Mouse (Mus musculus) liver, postnatal 0 days (tissue): ENCODE data around the gene Anapc11. TPM values are rescaled to one million over a fixed set of nuclear protein-coding genes. Genes with fewer than 3 reads are reported as not detected.

ENCODE experiments used
- ATAC-seq: fragments of 200-750 bp; cut with Nextera tagmentation; 2 replicates; pipeline ENCODE4 v1.8.0; 2017; ENCODE audit warnings: mild to moderate bottlenecking, moderate library complexity
- DNase-seq: peaks from one replicate; pipeline ENCODE4 v3.0.0-alpha.2; 2016
- H3K27ac ChIP-seq: fragments of 300-500 bp; sonication (generic); 2 replicates; pipeline ENCODE4 v1.5.1; 2014; ENCODE audit warnings: antibody characterized with exemption, moderate library complexity, mild to moderate bottlenecking, low read depth
- H3K27me3 ChIP-seq: fragments of 300-500 bp; sonication (generic); 2 replicates; pipeline ENCODE4 v1.6.1; 2014; ENCODE audit warnings: low read length, control low read depth, mixed read lengths; ENCODE audit not compliant: insufficient read depth
- H3K36me3 ChIP-seq: fragments of 300-500 bp; sonication (generic); replicated peaks from 2 replicates; pipeline ENCODE4 v1.6.1; 2014; ENCODE audit warnings: mild to moderate bottlenecking, control low read depth, low read length, moderate library complexity, mixed read lengths; ENCODE audit not compliant: insufficient read depth
- H3K4me1 ChIP-seq: fragments of 300-500 bp; sonication (generic); 2 replicates; pipeline ENCODE4 v1.6.1; 2014; ENCODE audit warnings: antibody characterized with exemption, mild to moderate bottlenecking, control low read depth; ENCODE audit not compliant: insufficient read depth
- H3K4me2 ChIP-seq: fragments of 300-500 bp; sonication (generic); 2 replicates; pipeline ENCODE4 v1.6.1; 2014; ENCODE audit warnings: low read depth, mild to moderate bottlenecking, low read length, moderate library complexity, mixed read lengths
- H3K4me3 ChIP-seq: fragments of 300-500 bp; sonication (generic); 2 replicates; pipeline ENCODE4 v1.5.1; 2014; ENCODE audit warnings: low read depth, low read length
- H3K9ac ChIP-seq: fragments of 300-500 bp; sonication (generic); replicated peaks from 2 replicates; pipeline ENCODE4 v1.6.1; 2014; ENCODE audit warnings: mild to moderate bottlenecking, moderate library complexity
- H3K9me3 ChIP-seq: fragments of 300-500 bp; sonication (generic); 2 replicates; pipeline ENCODE4 v1.6.1; 2016; ENCODE audit warnings: mild to moderate bottlenecking, control low read depth, low read length, mixed read lengths
- CTCF ChIP-seq: sonication (generic); IDR thresholded peaks from 2 replicates; pipeline ENCODE4 v1.5.1; 2016; ENCODE audit warnings: antibody characterized with exemption, low read depth
- EP300 ChIP-seq: IDR thresholded peaks from 2 replicates; pipeline ENCODE4 v1.6.1; 2016; ENCODE audit warnings: antibody characterized with exemption, low read depth, mild to moderate bottlenecking
- WGBS: fragments of 180-500 bp; shearing (Covaris S2); extraction: QIAGEN DNeasy Blood & Tissue Kit; methylation state at CpG from one replicate; pipeline ENCODE4 v1.1.7; 2014; ENCODE audit not compliant: insufficient replicate concordance; 5-methylcytosine and 5-hydroxymethylcytosine counted together
- polyA plus RNA-seq: library from polyadenylated mRNA; unstranded; fragments of >200 nt; fragmentation: Nextera tagmentation; extraction: Ambion mirVana; gene quantifications from 2 replicates; pipeline ENCODE4 v1.2.1, GENCODE M21; 2015

Gene Anapc11
- 46.1 and 47.5 TPM in 2 replicates for polyA plus RNA-seq

GRCm38 (mm10) chr11:120598283-120598989 is at the start of gene Anapc11, which contains the start of gene Alyref:
Anapc11 (plus strand) TSS chr11:120598421.
Alyref (minus strand) TSS chr11:120598365.
- 1% methylated on average over 59 of the region's 88 CpGs for WGBS

GRCm38 (mm10) chr11:120548786-120549167 is 49.4 kb upstream of the Anapc11 start:
- H3K27me3 ChIP-seq, result no peaks in the 10 kb centered on the region
- DNase-seq (no peak), ATAC-seq (no peak)
- TF ChIP-seq CTCF (no peak), EP300 (no peak)
- peaks cover 10% of the 10 kb centered on the region for H3K36me3 ChIP-seq
- H3K9ac ChIP-seq, result peak overlapping the region; percentile 93
- peak overlapping the region; percentile 98 for H3K27ac ChIP-seq
- H3K4me3 ChIP-seq, result peak overlapping the region; percentile 88
- WGBS, result 15% methylated on average over 7 of the region's 7 CpGs
- peaks cover 35% of the 10 kb centered on the region for H3K4me1 ChIP-seq
- peak overlapping the region; percentile 97 for H3K4me2 ChIP-seq
- H3K9me3 ChIP-seq, result no peaks in the 10 kb centered on the region

More at GRCm38 (mm10) chr11:120598283-120598989, at the start of gene Anapc11, which contains the start of gene Alyref:
- TF ChIP-seq EP300 (no peak), CTCF (no peak)
- Histone ChIP-seq H3K4me1 (peaks cover 32% of the 10 kb centered on the region), H3K27me3 (no peaks in the 10 kb centered on the region), H3K9me3 (no peaks in the 10 kb centered on the region), H3K4me3 (peak within 1 kb of the TSS; percentile 93), H3K36me3 (peaks cover 43% of the 10 kb centered on the region), H3K9ac (peak within 1 kb of the TSS; percentile 97), H3K4me2 (peak within 1 kb of the TSS; percentile 82), H3K27ac (peak within 1 kb of the TSS; percentile 95)
- peak; percentile 97 for DNase-seq
- ATAC-seq, result peak; percentile 98

- H3K4me2 ChIP-seq, result peak within 1 kb of the TSS; percentile 97
- H3K27me3 ChIP-seq, result no peaks in the 10 kb centered on the region
- TF ChIP-seq CTCF (no peak), EP300 (no peak)
- peak within 1 kb of the TSS; percentile 98 for H3K27ac ChIP-seq
- H3K4me1 ChIP-seq, result peaks cover 35% of the 10 kb centered on the region
- H3K4me3 ChIP-seq, result peak within 1 kb of the TSS; percentile 88
- ATAC-seq (peak; percentile 91), DNase-seq (peak; percentile 95)
- no peaks in the 10 kb centered on the region for H3K9me3 ChIP-seq
- peak within 1 kb of the TSS; percentile 93 for H3K9ac ChIP-seq
- WGBS, result under 1% methylated on average over 59 of the region's 87 CpGs
- H3K36me3 ChIP-seq, result peaks cover 4% of the 10 kb centered on the region
Observed at GRCm38 (mm10) chr11:120549168-120549945, 48.9 kb upstream of the Anapc11 start, which contains the start of gene Mcrip1. Mcrip1 (minus strand) TSS chr11:120549727.

GRCm38 (mm10) chr11:120549986-120550809 is 48.0 kb upstream of the Anapc11 start:
- Histone ChIP-seq H3K27me3 (no peaks in the 10 kb centered on the region), H3K9ac (peak overlapping the region; percentile 93)
- 61% methylated on average over 11 of the region's 11 CpGs for WGBS

GRCm38 (mm10) chr11:120550810-120551440 is 47.3 kb upstream of the Anapc11 start, which contains the start of gene Ppp1r27:
Ppp1r27 (minus strand) TSS chr11:120551132.
- no peak for DNase-seq
- WGBS, result 93% methylated on average over 28 of the region's 28 CpGs
- no peaks in the 10 kb centered on the region for H3K36me3 ChIP-seq
- H3K9me3 ChIP-seq, result no peaks in the 10 kb centered on the region
- no peaks in the 10 kb centered on the region for H3K27me3 ChIP-seq
- peaks cover 38% of the 10 kb centered on the region for H3K4me1 ChIP-seq
- peak within 1 kb of the TSS; percentile 97 for H3K4me2 ChIP-seq
- TF ChIP-seq EP300 (no peak), CTCF (no peak)
- H3K27ac ChIP-seq, result peak within 1 kb of the TSS; percentile 98; the same call in 1 of the 2 replicates
- H3K4me3 ChIP-seq, result peak within 1 kb of the TSS; percentile 88
- H3K9ac ChIP-seq, result peak within 1 kb of the TSS; percentile 93
- ATAC-seq, result no peak

More at GRCm38 (mm10) chr11:120549986-120550809, 48.0 kb upstream of the Anapc11 start:
- peaks cover 41% of the 10 kb centered on the region for H3K4me1 ChIP-seq
- peak overlapping the region; percentile 98 for H3K27ac ChIP-seq
- no peak for DNase-seq
- no peak for ATAC-seq
- peak overlapping the region; percentile 97 for H3K4me2 ChIP-seq
- no peaks in the 10 kb centered on the region for H3K9me3 ChIP-seq
- TF ChIP-seq EP300 (no peak), CTCF (no peak)
- H3K4me3 ChIP-seq, result peak overlapping the region; percentile 88
- no peaks in the 10 kb centered on the region for H3K36me3 ChIP-seq
